Mouse (Mus musculus) E14TG2a.4 (cell line): ENCODE measurements at regions not wholly inside any gene's neighbourhood (a gene's known extent, or its start where the extent isn't known, plus 50 kb on each side); places are given as distances from the start of the nearest gene placed in this dataset.
"Not testable (repeated sequence)": the region's sequence is repeated elsewhere in the genome, so short reads cannot be mapped to it uniquely, and the experiment has no call there.

Source experiments
- H3K27me3 ChIP-seq: 2 replicates; pipeline ENCODE4 v1.6.1; 2014; ENCODE audit warnings: low read length, control low read depth; ENCODE audit not compliant: insufficient read depth
- H3K36me3 ChIP-seq: 2 replicates; pipeline ENCODE4 v1.6.1; 2014; ENCODE audit warnings: low read length, control low read depth; ENCODE audit not compliant: insufficient read depth
- H3K4me1 ChIP-seq: replicated peaks from 2 replicates; pipeline ENCODE4 v1.6.1; 2014; ENCODE audit warnings: low read depth, low read length, control low read depth
- H3K4me3 ChIP-seq: replicated peaks from 2 replicates; pipeline ENCODE4 v1.5.1; 2014; ENCODE audit warnings: mild to moderate bottlenecking, low read length
- H3K9me3 ChIP-seq: 2 replicates; pipeline ENCODE4 v1.6.1; 2014; ENCODE audit warnings: low read length, control low read depth
- CTCF ChIP-seq: conservative IDR thresholded peaks from 2 replicates; pipeline ENCODE4 v1.5.1; 2014; ENCODE audit warnings: low read length
- NANOG ChIP-seq: IDR thresholded peaks from 2 replicates; pipeline ENCODE4 v1.6.1; 2014; ENCODE audit warnings: borderline replicate concordance, low read length, mixed read lengths
- POU5F1 ChIP-seq: IDR thresholded peaks from 2 replicates; pipeline ENCODE4 v1.6.1; 2014; ENCODE audit warnings: low read length, borderline replicate concordance

- no peaks in the 10 kb centered on the region for H3K27me3 ChIP-seq
- peaks cover 23% of the 10 kb centered on the region for H3K9me3 ChIP-seq
Observed at GRCm38 (mm10) chr2:92664939-92665338, 65.4 kb downstream of the Chst1 start.

GRCm38 (mm10) chr2:92667192-92667591, 67.7 kb downstream of the Chst1 start:
- H3K36me3 ChIP-seq: no peaks in the 10 kb centered on the region
- 0 out of 2 replicates have a peak, but pooled peaks cover 2% of the 10 kb centered on the region for H3K27me3 ChIP-seq
- H3K9me3 ChIP-seq: peaks cover 31% of the 10 kb centered on the region
- H3K4me1 ChIP-seq: peaks cover 32% of the 10 kb centered on the region
- H3K4me3 ChIP-seq: no peak overlapping the region
- TF ChIP-seq NANOG: no peak
- no peak for TF ChIP-seq POU5F1
- TF ChIP-seq CTCF: no peak

More at GRCm38 (mm10) chr2:92664939-92665338, 65.4 kb downstream of the Chst1 start:
- no peak for TF ChIP-seq NANOG
- no peak for TF ChIP-seq POU5F1
- TF ChIP-seq CTCF: no peak
- H3K4me1 ChIP-seq: peaks cover 21% of the 10 kb centered on the region
- no peaks in the 10 kb centered on the region for H3K36me3 ChIP-seq
- H3K4me3 ChIP-seq: no peak overlapping the region

DNA sequence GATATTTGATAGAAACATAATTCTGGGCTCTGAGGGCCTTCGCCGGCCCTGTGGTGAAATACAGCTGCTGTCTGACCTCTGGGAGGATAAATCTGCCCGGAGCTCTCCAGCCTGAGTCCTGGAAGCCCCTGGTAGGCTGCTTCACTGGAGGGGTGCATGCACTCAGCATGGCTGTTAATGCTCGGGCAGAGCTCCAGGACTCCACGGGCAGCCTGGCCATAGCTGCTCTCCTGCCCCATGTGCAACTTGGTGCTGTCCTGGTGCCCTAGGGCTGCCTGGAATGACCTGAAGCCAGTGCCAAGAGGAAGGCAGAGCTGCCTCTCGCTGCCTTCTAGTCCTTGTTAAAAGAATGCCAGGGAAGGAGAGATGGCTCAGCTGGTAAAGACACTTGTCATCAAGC, 68.2 kb downstream of the Chst1 start:
- Histone ChIP-seq H3K27me3 (0 out of 2 replicates have a peak, but pooled peaks cover 5% of the 10 kb centered on the region), H3K9me3 (peaks cover 31% of the 10 kb centered on the region), H3K4me1 (peaks cover 32% of the 10 kb centered on the region), H3K4me3 (no peak overlapping the region), H3K36me3 (no peaks in the 10 kb centered on the region)
- TF ChIP-seq POU5F1 (no peak), CTCF (no peak), NANOG (no peak)

- peaks cover 33% of the 10 kb centered on the region for H3K4me1 ChIP-seq
- H3K36me3 ChIP-seq, H3K27me3 ChIP-seq, H3K4me3 ChIP-seq: not testable (repeated sequence)
- H3K9me3 ChIP-seq: peaks cover 31% of the 10 kb centered on the region
Observed at GRCm38 (mm10) chr2:92669431-92670081, 70.0 kb downstream of the Chst1 start.

DNA sequence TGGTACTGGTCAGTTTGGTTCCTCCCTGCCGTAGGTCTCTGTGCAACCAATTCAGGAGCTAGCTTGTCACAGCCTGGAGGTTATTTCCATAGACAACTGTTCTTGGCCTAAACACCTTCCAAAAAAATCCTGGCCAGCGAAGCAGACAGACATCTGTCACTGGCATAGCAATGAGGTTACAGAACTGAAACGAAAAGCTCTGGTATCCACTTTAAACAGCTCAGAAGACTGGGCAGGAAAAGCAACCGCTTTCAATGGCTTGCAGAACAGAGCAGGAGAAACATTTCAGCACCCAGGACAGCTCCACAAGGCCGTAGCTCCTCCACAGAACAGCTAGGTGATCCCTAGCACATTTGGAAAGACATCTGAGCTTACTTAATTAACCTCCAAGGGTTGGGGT, 72.1 kb downstream of the Chst1 start:
- H3K4me3 ChIP-seq: no peak overlapping the region
- H3K36me3 ChIP-seq: no peaks in the 10 kb centered on the region
- TF ChIP-seq NANOG (no peak), POU5F1 (no peak), CTCF (no peak)

GRCm38 (mm10) chr2:92672106-92672505, 72.6 kb downstream of the Chst1 start:
- Histone ChIP-seq H3K4me1 (peaks cover 42% of the 10 kb centered on the region), H3K36me3 (no peaks in the 10 kb centered on the region), H3K4me3 (no peak overlapping the region), H3K9me3 (peaks cover 28% of the 10 kb centered on the region), H3K27me3 (peaks cover 17% of the 10 kb centered on the region)
- TF ChIP-seq POU5F1 (no peak), NANOG (no peak), CTCF (no peak)

More for the DNA sequence above, 72.1 kb downstream of the Chst1 start:
- H3K4me1 ChIP-seq: peaks cover 45% of the 10 kb centered on the region
- peaks cover 12% of the 10 kb centered on the region; the same call in 1 of the 2 replicates for H3K27me3 ChIP-seq
- peaks cover 31% of the 10 kb centered on the region for H3K9me3 ChIP-seq

DNA sequence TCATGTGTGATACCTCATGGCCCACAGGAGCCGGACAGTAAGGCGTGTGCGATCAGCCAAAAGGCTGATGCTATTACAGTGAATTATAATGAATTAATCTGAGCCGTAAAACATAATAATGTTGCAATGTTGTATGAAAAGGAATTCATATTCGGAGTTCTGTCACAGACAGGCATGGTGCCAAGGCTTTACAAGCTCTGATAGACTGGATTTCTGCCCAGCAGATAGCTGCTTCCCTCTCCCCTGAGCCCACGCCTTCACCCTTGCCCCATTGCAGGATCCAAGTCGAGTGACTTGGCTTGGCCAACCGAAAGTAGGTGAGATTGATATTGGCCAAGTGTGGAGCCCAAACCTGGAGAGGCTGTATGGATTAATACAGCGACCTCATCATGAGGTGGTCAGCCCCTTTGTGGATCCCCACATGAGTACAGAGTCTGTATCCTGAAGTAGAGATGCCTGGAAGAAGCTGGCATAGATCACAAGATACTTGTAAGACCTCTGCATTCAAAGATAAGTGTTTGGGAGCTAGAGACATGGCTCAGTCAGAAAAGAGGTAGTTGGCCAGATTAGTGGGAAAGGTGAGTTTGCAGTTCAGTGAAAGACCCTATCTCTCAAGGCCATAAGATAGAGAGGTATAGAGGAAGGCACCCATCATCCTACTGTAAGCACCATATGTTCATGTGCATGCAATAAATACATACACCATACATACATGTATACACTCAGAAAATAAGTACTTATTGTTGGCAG, 73.7 kb downstream of the Chst1 start:
- Histone ChIP-seq H3K4me1 (peaks cover 38% of the 10 kb centered on the region), H3K9me3 (peaks cover 17% of the 10 kb centered on the region), H3K4me3 (no peak overlapping the region), H3K27me3 (peaks cover 18% of the 10 kb centered on the region), H3K36me3 (no peaks in the 10 kb centered on the region)
- TF ChIP-seq POU5F1: no peak
- TF ChIP-seq NANOG: no peak
- TF ChIP-seq CTCF: no peak

GRCm38 (mm10) chr2:92673931-92674330, 74.4 kb downstream of the Chst1 start:
- Histone ChIP-seq H3K9me3 (peaks cover 15% of the 10 kb centered on the region), H3K36me3 (no peaks in the 10 kb centered on the region), H3K4me1 (peaks cover 44% of the 10 kb centered on the region), H3K27me3 (peaks cover 18% of the 10 kb centered on the region), H3K4me3 (no peak overlapping the region)
- no peak for TF ChIP-seq CTCF
- no peak for TF ChIP-seq NANOG
- no peak for TF ChIP-seq POU5F1
